Mouse (Mus musculus): ENCODE results near the gene Mapre1. TPM values are rescaled to one million over a fixed set of nuclear protein-coding genes. Genes with fewer than 3 reads are reported as not detected.
"Not testable (repeated sequence)": the region's sequence is repeated elsewhere in the genome, so short reads cannot be mapped to it uniquely, and the experiment has no call there.

The Mapre1 gene
- polyA plus RNA-seq, 1 experiment from 2014 or later: 368 TPM

GRCm38 (mm10) chr2:153713227-153713626 lies 27.8 kb upstream of the Mapre1 start:
- ATAC-seq (replicated peaks; ENCODE audit: insufficient number of reproducible peaks, low FRiP score, low TSS enrichment, low read depth): peak; percentile 32; the same call in 1 of the 2 replicates

GRCm38 (mm10) chr2:153717861-153718260 lies 23.2 kb upstream of the Mapre1 start:
- WGBS: 72% methylated on average over 3 of the region's 3 CpGs

More at GRCm38 (mm10) chr2:153713227-153713626, 27.8 kb upstream of the Mapre1 start:
- H3K4me1 ChIP-seq (ENCODE audit: control insufficient read depth, insufficient read depth, low read length): no peaks in the 10 kb centered on the region
- no peak overlapping the region for H3K4me3 ChIP-seq (ENCODE audit: low read depth, low read length)
- no peaks in the 10 kb centered on the region for H3K9me3 ChIP-seq (replicated peaks; ENCODE audit: control insufficient read depth, low read length)
- 36% methylated on average over 4 of the region's 4 CpGs for WGBS
- no peaks in the 10 kb centered on the region for H3K36me3 ChIP-seq (replicated peaks; ENCODE audit: control insufficient read depth, insufficient read depth, low read depth, low read length)
- no peak overlapping the region for H3K4me2 ChIP-seq (ENCODE audit: low read depth, low read length)
- DNase-seq (ENCODE audit: low spot score): peak; percentile 3
- no peaks in the 10 kb centered on the region for H3K27me3 ChIP-seq (ENCODE audit: control insufficient read depth, insufficient read depth, low read length)
- no peak overlapping the region for H3K27ac ChIP-seq (replicated peaks; ENCODE audit: low read depth, low read length)
- no peak overlapping the region for H3K9ac ChIP-seq (replicated peaks; ENCODE audit: low read length)

GRCm38 (mm10) chr2:153723098-153723497 lies 18.0 kb upstream of the Mapre1 start:
- 80% methylated on average over 1 of the region's 1 CpGs for WGBS
- Histone ChIP-seq H3K36me3 (replicated peaks; ENCODE audit: control insufficient read depth, insufficient read depth, low read depth, low read length) (no peaks in the 10 kb centered on the region), H3K9me3 (replicated peaks; ENCODE audit: control insufficient read depth, low read length) (no peaks in the 10 kb centered on the region), H3K27ac (replicated peaks; ENCODE audit: low read depth, low read length) (no peak overlapping the region), H3K4me3 (ENCODE audit: low read depth, low read length) (no peak overlapping the region), H3K9ac (replicated peaks; ENCODE audit: low read length) (no peak overlapping the region), H3K4me1 (ENCODE audit: control insufficient read depth, insufficient read depth, low read length) (no peaks in the 10 kb centered on the region), H3K27me3 (ENCODE audit: control insufficient read depth, insufficient read depth, low read length) (no peaks in the 10 kb centered on the region), H3K4me2 (ENCODE audit: low read depth, low read length) (no peak overlapping the region)
- DNase-seq (ENCODE audit: low spot score) (no peak), ATAC-seq (replicated peaks; ENCODE audit: insufficient number of reproducible peaks, low FRiP score, low TSS enrichment, low read depth) (no peak)

More at GRCm38 (mm10) chr2:153717861-153718260, 23.2 kb upstream of the Mapre1 start:
- H3K9me3 ChIP-seq (replicated peaks; ENCODE audit: control insufficient read depth, low read length); H3K9ac ChIP-seq (replicated peaks; ENCODE audit: low read length); H3K27me3 ChIP-seq (ENCODE audit: control insufficient read depth, insufficient read depth, low read length); H3K27ac ChIP-seq (replicated peaks; ENCODE audit: low read depth, low read length); H3K4me1 ChIP-seq (ENCODE audit: control insufficient read depth, insufficient read depth, low read length); H3K4me3 ChIP-seq (ENCODE audit: low read depth, low read length); H3K36me3 ChIP-seq (replicated peaks; ENCODE audit: control insufficient read depth, insufficient read depth, low read depth, low read length); ATAC-seq (replicated peaks; ENCODE audit: insufficient number of reproducible peaks, low FRiP score, low TSS enrichment, low read depth); H3K4me2 ChIP-seq (ENCODE audit: low read depth, low read length); DNase-seq (ENCODE audit: low spot score): not testable (repeated sequence)

- Histone ChIP-seq H3K9me3 (replicated peaks; ENCODE audit: control insufficient read depth, low read length) (no peaks in the 10 kb centered on the region), H3K4me1 (ENCODE audit: control insufficient read depth, insufficient read depth, low read length) (no peaks in the 10 kb centered on the region), H3K36me3 (replicated peaks; ENCODE audit: control insufficient read depth, insufficient read depth, low read depth, low read length) (no peaks in the 10 kb centered on the region), H3K4me2 (ENCODE audit: low read depth, low read length) (no peak overlapping the region), H3K4me3 (ENCODE audit: low read depth, low read length) (no peak overlapping the region), H3K27me3 (ENCODE audit: control insufficient read depth, insufficient read depth, low read length) (no peaks in the 10 kb centered on the region), H3K27ac (replicated peaks; ENCODE audit: low read depth, low read length) (no peak overlapping the region), H3K9ac (replicated peaks; ENCODE audit: low read length) (no peak overlapping the region)
- DNase-seq (ENCODE audit: low spot score) (no peak), ATAC-seq (replicated peaks; ENCODE audit: insufficient number of reproducible peaks, low FRiP score, low TSS enrichment, low read depth) (no peak)
- WGBS: 92% methylated on average over 2 of the region's 2 CpGs
Observed at GRCm38 (mm10) chr2:153724424-153724823, 16.6 kb upstream of the Mapre1 start.

- no peak overlapping the region for H3K9ac ChIP-seq (replicated peaks; ENCODE audit: low read length)
- no peaks in the 10 kb centered on the region for H3K9me3 ChIP-seq (replicated peaks; ENCODE audit: control insufficient read depth, low read length)
- ATAC-seq (replicated peaks; ENCODE audit: insufficient number of reproducible peaks, low FRiP score, low TSS enrichment, low read depth) (no peak), DNase-seq (ENCODE audit: low spot score) (no peak)
- no peaks in the 10 kb centered on the region for H3K27me3 ChIP-seq (ENCODE audit: control insufficient read depth, insufficient read depth, low read length)
- no peak overlapping the region for H3K27ac ChIP-seq (replicated peaks; ENCODE audit: low read depth, low read length)
- no peak overlapping the region for H3K4me2 ChIP-seq (ENCODE audit: low read depth, low read length)
- no peaks in the 10 kb centered on the region for H3K36me3 ChIP-seq (replicated peaks; ENCODE audit: control insufficient read depth, insufficient read depth, low read depth, low read length)
- no peaks in the 10 kb centered on the region for H3K4me1 ChIP-seq (ENCODE audit: control insufficient read depth, insufficient read depth, low read length)
- H3K4me3 ChIP-seq (ENCODE audit: low read depth, low read length): no peak overlapping the region
- WGBS: 75% methylated on average over 2 of the region's 2 CpGs
Observed at GRCm38 (mm10) chr2:153724871-153725270, 16.2 kb upstream of the Mapre1 start.

GRCm38 (mm10) chr2:153725291-153725690 lies 15.8 kb upstream of the Mapre1 start:
- Histone ChIP-seq H3K4me1 (ENCODE audit: control insufficient read depth, insufficient read depth, low read length) (no peaks in the 10 kb centered on the region), H3K9ac (replicated peaks; ENCODE audit: low read length) (no peak overlapping the region), H3K27me3 (ENCODE audit: control insufficient read depth, insufficient read depth, low read length) (no peaks in the 10 kb centered on the region), H3K9me3 (replicated peaks; ENCODE audit: control insufficient read depth, low read length) (no peaks in the 10 kb centered on the region), H3K36me3 (replicated peaks; ENCODE audit: control insufficient read depth, insufficient read depth, low read depth, low read length) (no peaks in the 10 kb centered on the region), H3K27ac (replicated peaks; ENCODE audit: low read depth, low read length) (no peak overlapping the region), H3K4me2 (ENCODE audit: low read depth, low read length) (no peak overlapping the region), H3K4me3 (ENCODE audit: low read depth, low read length) (no peak overlapping the region)
- WGBS: 77% methylated on average over 4 of the region's 4 CpGs
- ATAC-seq (replicated peaks; ENCODE audit: insufficient number of reproducible peaks, low FRiP score, low TSS enrichment, low read depth) (no peak), DNase-seq (ENCODE audit: low spot score) (no peak)

GRCm38 (mm10) chr2:153734033-153734432 lies 7.0 kb upstream of the Mapre1 start:
- ATAC-seq (replicated peaks; ENCODE audit: insufficient number of reproducible peaks, low FRiP score, low TSS enrichment, low read depth) (no peak), DNase-seq (ENCODE audit: low spot score) (no peak)
- H3K4me3 ChIP-seq (ENCODE audit: low read depth, low read length): no peak overlapping the region
- H3K27me3 ChIP-seq (ENCODE audit: control insufficient read depth, insufficient read depth, low read length): no peaks in the 10 kb centered on the region
- H3K36me3 ChIP-seq (replicated peaks; ENCODE audit: control insufficient read depth, insufficient read depth, low read depth, low read length): no peaks in the 10 kb centered on the region
- H3K27ac ChIP-seq (replicated peaks; ENCODE audit: low read depth, low read length): no peak overlapping the region
- H3K9ac ChIP-seq (replicated peaks; ENCODE audit: low read length): no peak overlapping the region
- 82% methylated on average over 4 of the region's 4 CpGs for WGBS
- H3K4me1 ChIP-seq (ENCODE audit: control insufficient read depth, insufficient read depth, low read length): no peaks in the 10 kb centered on the region
- H3K9me3 ChIP-seq (replicated peaks; ENCODE audit: control insufficient read depth, low read length): no peaks in the 10 kb centered on the region
- H3K4me2 ChIP-seq (ENCODE audit: low read depth, low read length): no peak overlapping the region

- no peaks in the 10 kb centered on the region for H3K36me3 ChIP-seq (replicated peaks; ENCODE audit: control insufficient read depth, insufficient read depth, low read depth, low read length)
- DNase-seq (ENCODE audit: low spot score) (peak; percentile 79), ATAC-seq (replicated peaks; ENCODE audit: insufficient number of reproducible peaks, low FRiP score, low TSS enrichment, low read depth) (peak; percentile 88)
- H3K4me3 ChIP-seq (ENCODE audit: low read depth, low read length): peak overlapping the region; percentile 81
- WGBS: 1% methylated on average over 37 of the region's 56 CpGs
- H3K27me3 ChIP-seq (ENCODE audit: control insufficient read depth, insufficient read depth, low read length): no peaks in the 10 kb centered on the region
- H3K9me3 ChIP-seq (replicated peaks; ENCODE audit: control insufficient read depth, low read length): no peaks in the 10 kb centered on the region
- H3K4me2 ChIP-seq (ENCODE audit: low read depth, low read length): peak overlapping the region; percentile 66
- no peaks in the 10 kb centered on the region for H3K4me1 ChIP-seq (ENCODE audit: control insufficient read depth, insufficient read depth, low read length)
- H3K9ac ChIP-seq (replicated peaks; ENCODE audit: low read length): peak overlapping the region; percentile 94
- H3K27ac ChIP-seq (replicated peaks; ENCODE audit: low read depth, low read length): peak overlapping the region; percentile 88
Observed at GRCm38 (mm10) chr2:153741437-153742065, 477 bp downstream of the Mapre1 start.
